Mouse (Mus musculus): ENCODE results near the gene Olfr434. TPM values are rescaled to one million over a fixed set of nuclear protein-coding genes. Genes with fewer than 3 reads are reported as not detected.
"Not testable (repeated sequence)": the region's sequence is repeated elsewhere in the genome, so short reads cannot be mapped to it uniquely, and the experiment has no call there.

The Olfr434 gene
- polyA plus RNA-seq, 1 experiment = not detected

- Histone ChIP-seq H3K4me1 (ENCODE audit: control insufficient read depth, insufficient read depth, low read length) (no peaks in the 10 kb centered on the region), H3K4me3 (replicated peaks; ENCODE audit: control insufficient read depth, low read depth, low read length) (no peak overlapping the region), H3K27ac (ENCODE audit: control insufficient read depth, insufficient read depth, low read depth, low read length, poor library complexity) (no peak overlapping the region)
- TF ChIP-seq CTCF (IDR thresholded peaks at IDR 0.05; ENCODE audit: control insufficient read depth, insufficient read depth, low read length) = no peak
- no peak for TF ChIP-seq POLR2A (IDR thresholded peaks at IDR 0.05; ENCODE audit: borderline replicate concordance, control insufficient read depth, low read depth, low read length)
Measured at GRCm38 (mm10) chr6:43202786-43203185, 10.0 kb upstream of the Olfr434 start.

- Histone ChIP-seq H3K4me3 (replicated peaks; ENCODE audit: control insufficient read depth, low read depth, low read length) (no peak overlapping the region), H3K27ac (ENCODE audit: control insufficient read depth, insufficient read depth, low read depth, low read length, poor library complexity) (no peak overlapping the region), H3K4me1 (ENCODE audit: control insufficient read depth, insufficient read depth, low read length) (no peaks in the 10 kb centered on the region)
- WGBS = 47% methylated on average over 2 of the region's 2 CpGs
- TF ChIP-seq POLR2A (IDR thresholded peaks at IDR 0.05; ENCODE audit: borderline replicate concordance, control insufficient read depth, low read depth, low read length) (no peak), CTCF (IDR thresholded peaks at IDR 0.05; ENCODE audit: control insufficient read depth, insufficient read depth, low read length) (no peak)
Measured at GRCm38 (mm10) chr6:43205355-43205754, 7.5 kb upstream of the Olfr434 start.

GRCm38 (mm10) chr6:43231255-43231654 is 18.4 kb downstream of the Olfr434 start, which contains the start of gene Olfr47:
Gene Olfr47 (plus strand): TSS chr6:43231529.
- WGBS = 64% methylated on average over 1 of the region's 1 CpGs
- not testable (repeated sequence) for H3K4me1 ChIP-seq (ENCODE audit: control insufficient read depth, insufficient read depth, low read length); H3K27ac ChIP-seq (ENCODE audit: control insufficient read depth, insufficient read depth, low read depth, low read length, poor library complexity); H3K4me3 ChIP-seq (replicated peaks; ENCODE audit: control insufficient read depth, low read depth, low read length)

GRCm38 (mm10) chr6:43242061-43242460 is 29.2 kb downstream of the Olfr434 start:
- Histone ChIP-seq H3K27ac (ENCODE audit: control insufficient read depth, insufficient read depth, low read depth, low read length, poor library complexity) (no peak overlapping the region), H3K4me3 (replicated peaks; ENCODE audit: control insufficient read depth, low read depth, low read length) (no peak overlapping the region), H3K4me1 (ENCODE audit: control insufficient read depth, insufficient read depth, low read length) (no peaks in the 10 kb centered on the region)
- WGBS = 10% methylated on average over 4 of the region's 4 CpGs
- TF ChIP-seq POLR2A (IDR thresholded peaks at IDR 0.05; ENCODE audit: borderline replicate concordance, control insufficient read depth, low read depth, low read length) (no peak), CTCF (IDR thresholded peaks at IDR 0.05; ENCODE audit: control insufficient read depth, insufficient read depth, low read length) (no peak)

- TF ChIP-seq CTCF (IDR thresholded peaks at IDR 0.05; ENCODE audit: control insufficient read depth, insufficient read depth, low read length) = no peak
- no peak for TF ChIP-seq POLR2A (IDR thresholded peaks at IDR 0.05; ENCODE audit: borderline replicate concordance, control insufficient read depth, low read depth, low read length)
- 57% methylated on average over 3 of the region's 3 CpGs for WGBS
- Histone ChIP-seq H3K27ac (ENCODE audit: control insufficient read depth, insufficient read depth, low read depth, low read length, poor library complexity) (no peak overlapping the region), H3K4me1 (ENCODE audit: control insufficient read depth, insufficient read depth, low read length) (no peaks in the 10 kb centered on the region), H3K4me3 (replicated peaks; ENCODE audit: control insufficient read depth, low read depth, low read length) (no peak overlapping the region)
Measured at GRCm38 (mm10) chr6:43247396-43247795, 34.6 kb downstream of the Olfr434 start.

GRCm38 (mm10) chr6:43252994-43253393 is 40.2 kb downstream of the Olfr434 start:
- Histone ChIP-seq H3K4me3 (replicated peaks; ENCODE audit: control insufficient read depth, low read depth, low read length) (no peak overlapping the region), H3K27ac (ENCODE audit: control insufficient read depth, insufficient read depth, low read depth, low read length, poor library complexity) (no peak overlapping the region), H3K4me1 (ENCODE audit: control insufficient read depth, insufficient read depth, low read length) (no peaks in the 10 kb centered on the region)
- 24% methylated on average over 1 of the region's 1 CpGs for WGBS
- TF ChIP-seq CTCF (IDR thresholded peaks at IDR 0.05; ENCODE audit: control insufficient read depth, insufficient read depth, low read length) = no peak

GRCm38 (mm10) chr6:43254193-43254926 is 41.5 kb downstream of the Olfr434 start:
- WGBS = 70% methylated on average over 7 of the region's 7 CpGs
- no peaks in the 10 kb centered on the region for H3K4me1 ChIP-seq (ENCODE audit: control insufficient read depth, insufficient read depth, low read length)
- TF ChIP-seq CTCF (IDR thresholded peaks at IDR 0.05; ENCODE audit: control insufficient read depth, insufficient read depth, low read length) (no peak), POLR2A (IDR thresholded peaks at IDR 0.05; ENCODE audit: borderline replicate concordance, control insufficient read depth, low read depth, low read length) (no peak)
- H3K27ac ChIP-seq (ENCODE audit: control insufficient read depth, insufficient read depth, low read depth, low read length, poor library complexity) = no peak overlapping the region
- no peak overlapping the region for H3K4me3 ChIP-seq (replicated peaks; ENCODE audit: control insufficient read depth, low read depth, low read length)

GRCm38 (mm10) chr6:43260756-43261155 is 47.9 kb downstream of the Olfr434 start:
- Histone ChIP-seq H3K4me3 (replicated peaks; ENCODE audit: control insufficient read depth, low read depth, low read length) (no peak overlapping the region), H3K4me1 (ENCODE audit: control insufficient read depth, insufficient read depth, low read length) (no peaks in the 10 kb centered on the region), H3K27ac (ENCODE audit: control insufficient read depth, insufficient read depth, low read depth, low read length, poor library complexity) (no peak overlapping the region)
- 7% methylated on average over 2 of the region's 2 CpGs for WGBS
- TF ChIP-seq CTCF (IDR thresholded peaks at IDR 0.05; ENCODE audit: control insufficient read depth, insufficient read depth, low read length) = no peak
- TF ChIP-seq POLR2A (IDR thresholded peaks at IDR 0.05; ENCODE audit: borderline replicate concordance, control insufficient read depth, low read depth, low read length) = no peak
